Mouse (Mus musculus) heart, embryonic 16.5 days (tissue): Measurements from ENCODE around the gene Herc3. TPM values are rescaled to one million over a fixed set of nuclear protein-coding genes. Genes with fewer than 3 reads are reported as not detected.

Source experiments
- ATAC-seq: fragments of 200-750 bp; cut with Nextera tagmentation; replicated peaks from 2 replicates; pipeline ENCODE4 v1.8.0; 2017; ENCODE audit warnings: moderate number of reproducible peaks; ENCODE audit not compliant: insufficient read depth, low FRiP score; ENCODE audit errors: extremely low read depth
- H3K27ac ChIP-seq: fragments of 300-500 bp; sonication (generic); 2 replicates; pipeline ENCODE4 v1.5.1; 2014; ENCODE audit warnings: mild to moderate bottlenecking, low read length, control low read depth, moderate library complexity
- H3K27me3 ChIP-seq: fragments of 300-500 bp; sonication (generic); 2 replicates; pipeline ENCODE4 v1.6.1; 2014; ENCODE audit warnings: low read length, mixed read lengths; ENCODE audit not compliant: control insufficient read depth, insufficient read depth
- H3K36me3 ChIP-seq: fragments of 300-500 bp; sonication (generic); 2 replicates; pipeline ENCODE4 v1.6.1; 2014; ENCODE audit not compliant: control insufficient read depth, insufficient read depth
- H3K4me1 ChIP-seq: fragments of 300-500 bp; sonication (generic); 2 replicates; pipeline ENCODE4 v1.6.1; 2014; ENCODE audit warnings: low read length, mixed read lengths; ENCODE audit not compliant: control insufficient read depth, insufficient read depth
- H3K4me2 ChIP-seq: fragments of 300-500 bp; sonication (generic); 2 replicates; pipeline ENCODE4 v1.6.1; 2014; ENCODE audit warnings: low read depth, mild to moderate bottlenecking, control low read depth, low read length
- H3K4me3 ChIP-seq: fragments of 300-500 bp; sonication (generic); 2 replicates; pipeline ENCODE4 v1.5.1; 2014; ENCODE audit warnings: mild to moderate bottlenecking, control low read depth, low read length
- H3K9ac ChIP-seq: fragments of 300-500 bp; sonication (generic); 2 replicates; pipeline ENCODE4 v1.6.1; 2014; ENCODE audit warnings: low read length, control low read depth
- H3K9me3 ChIP-seq: fragments of 300-500 bp; sonication (generic); replicated peaks from 2 replicates; pipeline ENCODE4 v1.6.1; 2016; ENCODE audit warnings: low read length; ENCODE audit not compliant: control insufficient read depth
- WGBS: fragments of 180-500 bp; shearing (Covaris S2); extraction: QIAGEN DNeasy Blood & Tissue Kit; methylation state at CpG from one replicate; pipeline ENCODE4 v1.1.7; 2014; 5-methylcytosine and 5-hydroxymethylcytosine counted together
- polyA plus RNA-seq: library from polyadenylated mRNA; unstranded; fragments of >200 nt; fragmentation: Nextera tagmentation; extraction: Ambion mirVana; gene quantifications from 2 replicates; pipeline ENCODE4 v1.2.1, GENCODE M21; 2015

Herc3 gene
- polyA plus RNA-seq, 1 experiment from 2014 or later: 42.4 TPM

DNA sequence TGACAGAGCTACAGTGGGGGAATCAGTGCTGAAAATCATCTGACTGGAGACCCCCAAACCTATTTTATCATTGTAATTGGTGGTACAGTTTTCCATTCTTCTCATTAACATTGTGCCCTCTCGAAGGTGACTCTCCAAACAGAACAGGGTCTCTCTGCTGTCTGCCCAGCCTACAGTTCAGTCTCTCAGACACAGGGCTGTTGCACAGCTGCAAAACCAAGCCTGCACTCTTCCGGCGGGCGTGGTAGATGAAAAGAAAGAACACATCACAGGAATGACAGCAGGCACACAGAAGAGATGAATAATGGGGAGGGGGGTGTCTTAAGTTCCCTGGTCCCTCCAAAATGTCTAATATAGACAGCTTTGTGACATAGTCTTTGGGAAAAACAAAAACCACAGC lies 102.9 kb downstream of the Herc3 start:
- no peaks in the 10 kb centered on the region for H3K27me3 ChIP-seq
- H3K4me1 ChIP-seq: peaks cover 9% of the 10 kb centered on the region
- ATAC-seq: no peak
- no peak overlapping the region for H3K4me3 ChIP-seq
- peaks cover 10% of the 10 kb centered on the region for H3K36me3 ChIP-seq
- H3K4me2 ChIP-seq: no peak overlapping the region
- no peaks in the 10 kb centered on the region for H3K9me3 ChIP-seq
- H3K27ac ChIP-seq: no peak overlapping the region
- WGBS: 81% methylated on average over 4 of the region's 4 CpGs
- no peak overlapping the region for H3K9ac ChIP-seq

DNA sequence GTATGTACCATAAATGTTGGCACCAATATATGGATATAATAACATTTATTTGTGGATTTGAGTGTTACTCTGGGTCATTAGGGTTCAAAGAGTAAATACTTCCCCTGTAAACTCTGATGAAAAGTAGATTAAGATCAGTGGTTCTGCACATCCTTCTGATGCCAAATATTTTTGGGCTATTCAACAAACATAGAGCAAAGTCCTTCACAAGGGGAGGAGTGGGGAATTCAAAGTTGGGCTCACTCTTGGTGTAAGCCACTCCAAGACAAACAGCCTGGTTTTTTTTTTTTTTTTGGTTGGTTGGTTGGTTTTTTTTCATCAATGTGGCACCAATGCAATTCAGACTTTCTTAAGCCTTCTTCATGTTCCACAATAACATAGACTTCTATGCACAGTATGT lies 106.5 kb downstream of the Herc3 start:
- Histone ChIP-seq H3K36me3 (peaks cover 10% of the 10 kb centered on the region), H3K4me2 (no peak overlapping the region), H3K4me1 (no peaks in the 10 kb centered on the region), H3K9ac (no peak overlapping the region), H3K27ac (no peak overlapping the region), H3K9me3 (no peaks in the 10 kb centered on the region), H3K27me3 (no peaks in the 10 kb centered on the region), H3K4me3 (no peak overlapping the region)
- no peak for ATAC-seq

DNA sequence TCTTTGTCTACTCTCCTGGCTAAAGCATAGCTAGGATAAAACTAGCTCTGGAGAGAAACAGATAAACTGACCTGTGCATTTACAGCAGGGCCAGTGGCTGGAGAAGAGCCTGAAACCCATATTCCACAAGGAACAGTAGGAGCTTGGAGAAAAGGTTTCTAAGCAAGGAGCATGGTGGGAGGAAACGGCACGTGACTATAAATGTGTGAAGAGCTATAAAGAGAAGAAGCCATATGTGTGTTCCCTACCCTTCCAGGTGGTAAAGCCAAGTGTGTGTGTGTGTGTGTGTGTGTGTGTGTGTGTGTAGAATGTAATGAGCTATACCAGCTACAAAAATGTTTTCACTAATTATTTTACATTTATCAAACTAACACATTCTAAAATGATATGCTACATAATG lies 111.0 kb downstream of the Herc3 start:
- WGBS: 97% methylated on average over 2 of the region's 2 CpGs

DNA sequence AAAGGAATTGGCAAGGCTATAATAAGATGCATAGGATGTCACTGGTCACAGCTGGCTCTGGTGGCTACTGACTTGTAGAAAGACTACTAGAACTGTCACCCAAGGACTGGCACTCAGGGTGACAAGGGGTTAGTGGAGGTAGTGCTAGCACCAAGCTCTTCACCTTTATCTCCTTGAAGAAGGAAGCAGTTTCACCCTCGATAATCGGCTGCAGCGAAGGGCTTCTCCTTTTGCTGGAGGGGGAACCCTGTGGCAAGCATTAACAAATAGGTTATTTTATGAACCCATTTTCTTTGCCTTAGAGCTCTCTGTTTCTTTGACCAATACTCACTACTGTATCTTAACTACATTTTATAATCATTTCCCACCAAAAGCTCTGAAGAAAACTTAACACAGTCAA lies 112.7 kb downstream of the Herc3 start:
- WGBS: 75% methylated on average over 3 of the region's 3 CpGs
- no peak overlapping the region for H3K4me2 ChIP-seq
- no peak overlapping the region for H3K27ac ChIP-seq
- H3K36me3 ChIP-seq: peaks cover 10% of the 10 kb centered on the region
- no peak for ATAC-seq
- H3K9me3 ChIP-seq: no peaks in the 10 kb centered on the region
- H3K9ac ChIP-seq: no peak overlapping the region
- no peak overlapping the region for H3K4me3 ChIP-seq
- H3K4me1 ChIP-seq: no peaks in the 10 kb centered on the region
- H3K27me3 ChIP-seq: no peaks in the 10 kb centered on the region

More for the DNA sequence above, 111.0 kb downstream of the Herc3 start:
- Histone ChIP-seq H3K4me1 (no peaks in the 10 kb centered on the region), H3K4me2 (no peak overlapping the region), H3K27me3 (no peaks in the 10 kb centered on the region), H3K27ac (no peak overlapping the region), H3K9me3 (no peaks in the 10 kb centered on the region), H3K9ac (no peak overlapping the region), H3K4me3 (no peak overlapping the region), H3K36me3 (peaks cover 5% of the 10 kb centered on the region)
- no peak for ATAC-seq

DNA sequence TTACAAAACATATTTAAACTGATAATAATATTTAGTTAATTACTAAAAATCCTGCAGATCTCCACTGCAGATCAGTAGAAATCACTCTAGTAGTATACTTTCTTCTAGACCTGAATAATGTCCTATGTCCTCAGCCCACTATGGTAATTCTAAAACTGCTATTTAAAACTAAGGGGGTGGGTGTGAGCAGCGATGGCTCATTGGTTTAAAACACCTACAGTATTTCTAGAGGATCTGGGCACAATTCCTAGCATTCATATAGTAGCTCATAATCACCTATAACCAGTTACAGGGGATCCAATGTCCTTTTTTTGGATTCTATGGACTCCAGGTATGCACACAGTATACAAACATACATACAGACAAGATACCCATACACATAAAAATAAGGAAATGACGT lies 115.0 kb downstream of the Herc3 start:
- ATAC-seq: no peak
- no peak overlapping the region for H3K4me2 ChIP-seq
- no peaks in the 10 kb centered on the region for H3K27me3 ChIP-seq
- WGBS: 68% methylated on average over 2 of the region's 2 CpGs
- H3K4me3 ChIP-seq: no peak overlapping the region
- no peak overlapping the region for H3K27ac ChIP-seq
- no peak overlapping the region for H3K9ac ChIP-seq
- peaks cover 10% of the 10 kb centered on the region for H3K36me3 ChIP-seq
- H3K9me3 ChIP-seq: no peaks in the 10 kb centered on the region
- H3K4me1 ChIP-seq: no peaks in the 10 kb centered on the region

DNA sequence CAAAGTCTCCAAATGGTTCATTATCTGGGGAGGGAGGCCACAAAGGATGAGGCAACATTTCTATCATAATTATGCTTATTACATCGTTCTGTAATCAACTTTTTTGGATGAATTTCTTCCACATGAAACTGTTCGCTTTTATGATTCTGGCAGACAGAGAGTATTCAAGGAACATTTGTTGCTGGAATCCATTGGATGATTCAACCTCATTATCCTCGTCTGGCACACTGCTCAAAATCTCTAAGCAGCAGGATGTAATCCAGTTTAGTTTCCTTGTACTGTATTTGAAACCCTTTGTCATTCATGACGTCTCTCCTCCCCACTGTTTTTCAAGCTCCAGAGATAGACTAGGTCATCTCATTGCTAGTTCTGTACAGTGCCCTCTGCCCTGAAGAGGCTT lies 115.6 kb downstream of the Herc3 start:
- Histone ChIP-seq H3K4me3 (no peak overlapping the region), H3K36me3 (peaks cover 10% of the 10 kb centered on the region), H3K9me3 (no peaks in the 10 kb centered on the region), H3K4me1 (no peaks in the 10 kb centered on the region), H3K27me3 (no peaks in the 10 kb centered on the region), H3K4me2 (no peak overlapping the region), H3K9ac (no peak overlapping the region), H3K27ac (no peak overlapping the region)
- WGBS: 73% methylated on average over 4 of the region's 4 CpGs
- ATAC-seq: no peak

DNA sequence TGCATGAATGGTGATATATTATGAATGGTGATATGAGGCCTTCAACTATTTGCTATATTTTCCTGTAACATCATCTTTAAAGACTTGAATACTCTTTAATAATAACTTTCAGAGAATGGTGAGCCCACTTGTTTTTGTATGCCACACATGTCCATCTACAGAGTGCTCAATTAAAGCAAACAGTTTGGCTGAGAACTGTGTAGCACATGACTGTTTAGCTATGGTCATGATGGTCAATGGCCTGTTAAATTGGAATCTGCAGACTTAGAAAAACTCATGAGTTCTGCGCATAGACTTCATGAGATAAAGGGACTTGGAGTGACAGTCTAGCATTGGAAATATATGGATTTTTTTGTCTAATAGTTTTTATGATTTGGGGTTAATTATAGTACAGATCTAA lies 119.1 kb downstream of the Herc3 start:
- no peak for ATAC-seq
- Histone ChIP-seq H3K27ac (no peak overlapping the region), H3K4me2 (no peak overlapping the region), H3K4me3 (no peak overlapping the region), H3K9ac (no peak overlapping the region), H3K36me3 (peaks cover 21% of the 10 kb centered on the region), H3K4me1 (no peaks in the 10 kb centered on the region), H3K27me3 (no peaks in the 10 kb centered on the region), H3K9me3 (no peaks in the 10 kb centered on the region)
- WGBS: 94% methylated on average over 1 of the region's 1 CpGs

DNA sequence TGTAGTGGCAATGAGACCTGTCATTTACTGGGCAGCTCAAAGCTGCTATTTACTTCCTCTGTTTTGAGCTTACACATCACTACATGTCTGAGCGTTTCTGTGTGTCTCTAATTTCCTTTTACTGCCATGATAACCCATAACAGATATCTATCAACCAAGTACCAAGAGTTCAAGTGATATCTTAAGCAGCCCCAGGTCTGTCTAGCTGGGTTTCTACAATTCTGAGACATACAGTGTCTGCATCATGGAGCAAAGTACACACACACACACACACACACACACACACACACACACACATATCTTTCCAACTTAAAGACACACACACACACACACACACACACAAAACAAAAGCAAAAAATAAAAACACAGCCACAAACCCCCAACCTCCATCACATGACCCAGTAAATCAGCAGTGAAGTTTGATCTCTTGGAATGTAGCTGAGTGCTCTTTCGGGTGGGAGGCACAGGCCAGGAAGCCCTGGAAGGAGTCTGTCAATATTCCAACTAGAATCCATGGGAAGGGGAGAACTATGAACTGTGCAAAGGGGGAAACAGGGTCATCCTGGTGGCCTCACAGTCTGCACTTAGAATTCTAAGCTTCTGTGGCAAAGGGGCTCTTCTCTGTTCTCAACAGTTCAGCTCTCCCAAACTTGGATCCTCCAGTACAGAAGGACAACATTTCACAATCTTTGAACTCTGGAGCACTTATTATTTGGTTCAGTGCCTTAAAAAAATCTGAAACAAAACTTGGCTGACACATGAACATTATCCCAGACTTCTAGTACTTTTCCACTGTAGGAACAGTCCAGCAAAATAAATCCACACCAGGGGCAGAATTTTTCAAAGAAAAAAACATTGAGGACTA lies 120.1 kb downstream of the Herc3 start:
- no peak for ATAC-seq
- Histone ChIP-seq H3K27ac (no peak overlapping the region), H3K9ac (no peak overlapping the region), H3K4me1 (no peaks in the 10 kb centered on the region), H3K4me2 (no peak overlapping the region), H3K4me3 (no peak overlapping the region), H3K36me3 (peaks cover 24% of the 10 kb centered on the region), H3K9me3 (no peaks in the 10 kb centered on the region), H3K27me3 (no peaks in the 10 kb centered on the region)
- 47% methylated on average over 2 of the region's 2 CpGs for WGBS

DNA sequence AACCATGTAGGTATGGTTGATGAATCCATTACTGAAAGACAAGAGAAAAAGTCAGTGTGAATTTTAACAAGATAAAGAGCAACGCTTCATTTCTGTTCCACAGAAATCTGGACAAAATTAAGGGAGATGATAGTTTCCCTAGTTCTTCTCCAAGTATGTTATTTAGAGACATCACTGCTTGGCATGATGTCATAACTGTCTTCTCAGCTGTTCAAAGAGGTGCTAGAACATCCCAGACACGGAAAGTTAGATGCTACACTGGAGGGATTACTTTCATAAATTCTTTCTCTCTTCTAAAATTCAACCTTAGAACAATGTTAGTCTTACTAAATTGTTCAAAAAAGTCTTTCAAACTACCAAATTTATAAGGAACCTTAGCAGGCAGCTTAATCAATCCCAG lies 129.3 kb downstream of the Herc3 start:
- WGBS: 84% methylated on average over 2 of the region's 2 CpGs
- H3K9ac ChIP-seq: no peak overlapping the region
- H3K27me3 ChIP-seq: no peaks in the 10 kb centered on the region
- H3K36me3 ChIP-seq: peaks cover 8% of the 10 kb centered on the region; the same call in 1 of the 2 replicates
- no peaks in the 10 kb centered on the region for H3K9me3 ChIP-seq
- H3K4me3 ChIP-seq: no peak overlapping the region
- H3K27ac ChIP-seq: no peak overlapping the region
- ATAC-seq: no peak
- H3K4me1 ChIP-seq: no peaks in the 10 kb centered on the region
- no peak overlapping the region for H3K4me2 ChIP-seq
